Mouse (Mus musculus) hindbrain, embryonic 11.5 days (tissue): ENCODE measurements around the gene Gm10300. TPM values are rescaled to one million over a fixed set of nuclear protein-coding genes. Genes with fewer than 3 reads are reported as not detected.

Experiments
- ATAC-seq: fragments of 200-750 bp; cut with Nextera tagmentation; 2 replicates; pipeline ENCODE4 v1.8.0; 2017; ENCODE audit warnings: mild to moderate bottlenecking, moderate TSS enrichment, moderate library complexity; ENCODE audit not compliant: low FRiP score
- DNase-seq: peaks from one replicate; pipeline ENCODE4 v3.0.0-alpha.2; 2015; ENCODE audit warnings: low spot score
- H3K27ac ChIP-seq: fragments of 300-500 bp; sonication (generic); 2 replicates; pipeline ENCODE4 v1.5.1; 2014; ENCODE audit warnings: mild to moderate bottlenecking, low read depth, low read length
- H3K27me3 ChIP-seq: fragments of 300-500 bp; sonication (generic); 2 replicates; pipeline ENCODE4 v1.6.1; 2014; ENCODE audit warnings: mild to moderate bottlenecking, low read length, moderate library complexity, mixed read lengths; ENCODE audit not compliant: control insufficient read depth, insufficient read depth
- H3K36me3 ChIP-seq: fragments of 300-500 bp; sonication (generic); 2 replicates; pipeline ENCODE4 v1.6.1; 2014; ENCODE audit warnings: mild to moderate bottlenecking, low read length, moderate library complexity, mixed read lengths; ENCODE audit not compliant: control insufficient read depth, insufficient read depth
- H3K4me1 ChIP-seq: fragments of 300-500 bp; sonication (generic); replicated peaks from 2 replicates; pipeline ENCODE4 v1.6.1; 2014; ENCODE audit warnings: low read length, mixed read lengths; ENCODE audit not compliant: control insufficient read depth, insufficient read depth
- H3K4me2 ChIP-seq: fragments of 300-500 bp; sonication (generic); replicated peaks from 2 replicates; pipeline ENCODE4 v1.6.1; 2014; ENCODE audit warnings: mild to moderate bottlenecking, low read depth, low read length
- H3K4me3 ChIP-seq: fragments of 300-500 bp; sonication (generic); 2 replicates; pipeline ENCODE4 v1.5.1; 2014; ENCODE audit warnings: low read depth, low read length
- H3K9ac ChIP-seq: fragments of 300-500 bp; sonication (generic); 2 replicates; pipeline ENCODE4 v1.6.1; 2014; ENCODE audit warnings: low read depth, low read length
- H3K9me3 ChIP-seq: fragments of 300-500 bp; sonication (generic); 2 replicates; pipeline ENCODE4 v1.6.1; 2016; ENCODE audit warnings: low read length; ENCODE audit not compliant: control insufficient read depth
- WGBS: fragments of 180-500 bp; shearing (Covaris S2); extraction: QIAGEN DNeasy Blood & Tissue Kit; methylation state at CpG from one replicate; pipeline ENCODE4 v1.1.7; 2014; 5-methylcytosine and 5-hydroxymethylcytosine counted together
- polyA plus RNA-seq: library from polyadenylated mRNA; unstranded; fragments of >200 nt; fragmentation: Nextera tagmentation; extraction: Ambion mirVana; gene quantifications from 2 replicates; pipeline ENCODE4 v1.2.1, GENCODE M21; 2014

Gm10300 gene
- polyA plus RNA-seq, 1 experiment from 2014 or later: 0.08 TPM

- no peak overlapping the region for H3K27ac ChIP-seq
- H3K4me1 ChIP-seq: peaks cover 6% of the 10 kb centered on the region
Observed at GRCm38 (mm10) chr4:132037137-132037536, 37.4 kb upstream of the Gm10300 start.

GRCm38 (mm10) chr4:132037991-132038390, 36.5 kb upstream of the Gm10300 start:
- peak overlapping the region; percentile 70 for H3K27ac ChIP-seq
- no peaks in the 10 kb centered on the region for H3K36me3 ChIP-seq
- no peaks in the 10 kb centered on the region for H3K9me3 ChIP-seq
- H3K27me3 ChIP-seq: no peaks in the 10 kb centered on the region
- ATAC-seq: no peak
- no peak overlapping the region for H3K9ac ChIP-seq
- WGBS: 38% methylated on average over 7 of the region's 7 CpGs
- no peak for DNase-seq
- H3K4me1 ChIP-seq: peaks cover 6% of the 10 kb centered on the region
- no peak overlapping the region for H3K4me3 ChIP-seq
- no peak overlapping the region for H3K4me2 ChIP-seq

More at GRCm38 (mm10) chr4:132037137-132037536, 37.4 kb upstream of the Gm10300 start:
- 84% methylated on average over 5 of the region's 5 CpGs for WGBS
- Histone ChIP-seq H3K9ac (no peak overlapping the region), H3K4me2 (no peak overlapping the region), H3K27me3 (no peaks in the 10 kb centered on the region), H3K4me3 (no peak overlapping the region), H3K36me3 (no peaks in the 10 kb centered on the region), H3K9me3 (no peaks in the 10 kb centered on the region)
- DNase-seq (no peak), ATAC-seq (no peak)

- WGBS: 94% methylated on average over 2 of the region's 2 CpGs
- Histone ChIP-seq H3K9me3 (no peaks in the 10 kb centered on the region), H3K4me3 (no peak overlapping the region), H3K9ac (no peak overlapping the region), H3K4me2 (no peak overlapping the region), H3K4me1 (peaks cover 6% of the 10 kb centered on the region), H3K27me3 (no peaks in the 10 kb centered on the region), H3K36me3 (no peaks in the 10 kb centered on the region), H3K27ac (peak overlapping the region; percentile 70)
- no peak for ATAC-seq
- no peak for DNase-seq
Observed at GRCm38 (mm10) chr4:132038809-132039208, 35.7 kb upstream of the Gm10300 start.

- ATAC-seq: no peak
- Histone ChIP-seq H3K36me3 (no peaks in the 10 kb centered on the region), H3K4me1 (peaks cover 6% of the 10 kb centered on the region), H3K9me3 (no peaks in the 10 kb centered on the region), H3K4me3 (no peak overlapping the region), H3K9ac (no peak overlapping the region), H3K27me3 (no peaks in the 10 kb centered on the region), H3K27ac (no peak overlapping the region), H3K4me2 (no peak overlapping the region)
- no peak for DNase-seq
- 96% methylated on average over 2 of the region's 2 CpGs for WGBS
Observed at GRCm38 (mm10) chr4:132039521-132039920, 35.0 kb upstream of the Gm10300 start.

GRCm38 (mm10) chr4:132039975-132040645, 34.4 kb upstream of the Gm10300 start:
- DNase-seq (no peak), ATAC-seq (no peak)
- H3K27ac ChIP-seq: no peak overlapping the region
- no peaks in the 10 kb centered on the region for H3K27me3 ChIP-seq
- no peak overlapping the region for H3K9ac ChIP-seq
- H3K4me1 ChIP-seq: peaks cover 6% of the 10 kb centered on the region
- 89% methylated on average over 8 of the region's 8 CpGs for WGBS
- no peaks in the 10 kb centered on the region for H3K9me3 ChIP-seq
- no peak overlapping the region for H3K4me2 ChIP-seq
- H3K4me3 ChIP-seq: no peak overlapping the region
- no peaks in the 10 kb centered on the region for H3K36me3 ChIP-seq

GRCm38 (mm10) chr4:132041471-132042332, 32.8 kb upstream of the Gm10300 start:
- H3K9me3 ChIP-seq: no peaks in the 10 kb centered on the region
- no peak overlapping the region for H3K4me3 ChIP-seq
- H3K36me3 ChIP-seq: no peaks in the 10 kb centered on the region
- no peaks in the 10 kb centered on the region for H3K27me3 ChIP-seq
- H3K4me2 ChIP-seq: no peak overlapping the region
- no peak overlapping the region for H3K27ac ChIP-seq
- no peak overlapping the region for H3K9ac ChIP-seq
- DNase-seq (no peak), ATAC-seq (no peak)
- WGBS: 84% methylated on average over 6 of the region's 6 CpGs
- peaks cover 6% of the 10 kb centered on the region; the same call in 1 of the 2 replicates for H3K4me1 ChIP-seq

- ATAC-seq (no peak), DNase-seq (no peak)
- Histone ChIP-seq H3K27me3 (no peaks in the 10 kb centered on the region), H3K9ac (no peak overlapping the region), H3K4me3 (no peak overlapping the region), H3K27ac (no peak overlapping the region), H3K36me3 (no peaks in the 10 kb centered on the region), H3K9me3 (no peaks in the 10 kb centered on the region), H3K4me2 (no peak overlapping the region), H3K4me1 (peaks cover 1% of the 10 kb centered on the region; the same call in 1 of the 2 replicates)
- WGBS: 92% methylated on average over 3 of the region's 3 CpGs
Observed at GRCm38 (mm10) chr4:132043726-132044125, 30.8 kb upstream of the Gm10300 start.

GRCm38 (mm10) chr4:132048011-132048991, 26.2 kb upstream of the Gm10300 start:
- no peak for ATAC-seq
- WGBS: 2% methylated on average over 63 of the region's 95 CpGs
- peak overlapping the region; percentile 55 for H3K4me2 ChIP-seq
- no peaks in the 10 kb centered on the region for H3K36me3 ChIP-seq
- peaks cover 2% of the 10 kb centered on the region; the same call in 1 of the 2 replicates for H3K4me1 ChIP-seq
- peak overlapping the region; percentile 99 for H3K9ac ChIP-seq
- H3K27me3 ChIP-seq: no peaks in the 10 kb centered on the region; the same call in 1 of the 2 replicates
- peak overlapping the region; percentile 99 for H3K27ac ChIP-seq
- H3K9me3 ChIP-seq: no peaks in the 10 kb centered on the region
- H3K4me3 ChIP-seq: peak overlapping the region; percentile 98
- peak; percentile 77 for DNase-seq
